Mouse (Mus musculus): ENCODE measurements around the gene Gm10271. TPM values are rescaled to one million over a fixed set of nuclear protein-coding genes. Genes with fewer than 3 reads are reported as not detected.

Gene Gm10271
- polyA plus RNA-seq (2015; fragmentation: Nextera tagmentation; extraction: Ambion mirVana), result not detected in 2 replicates

GRCm38 (mm10) chr10:116972509-116972908 lies at the start of gene Gm10271:
Gene Gm10271 (minus strand): TSS chr10:116972609.
- H3K4me1 ChIP-seq, result peaks cover 7% of the 10 kb centered on the region
- no peak within 1 kb of the TSS for H3K4me2 ChIP-seq
- H3K36me3 ChIP-seq, result no peaks in the 10 kb centered on the region
- no peaks in the 10 kb centered on the region for H3K27me3 ChIP-seq
- no peak within 1 kb of the TSS for H3K9ac ChIP-seq
- H3K4me3 ChIP-seq (replicated peaks), result no peak within 1 kb of the TSS
- no peaks in the 10 kb centered on the region for H3K9me3 ChIP-seq (replicated peaks)
- over 99% methylated on average over 6 of the region's 6 CpGs for WGBS
- H3K27ac ChIP-seq, result no peak within 1 kb of the TSS
- ATAC-seq (replicated peaks; ENCODE audit: low FRiP score), result no peak

GRCm38 (mm10) chr10:117021020-117021754 lies 48.8 kb upstream of the Gm10271 start:
- Histone ChIP-seq H3K4me1 (peaks cover 31% of the 10 kb centered on the region), H3K4me2 (peak overlapping the region; percentile 42), H3K27me3 (peaks cover 65% of the 10 kb centered on the region), H3K9ac (no peak overlapping the region), H3K27ac (no peak overlapping the region), H3K4me3 (replicated peaks) (no peak overlapping the region), H3K36me3 (no peaks in the 10 kb centered on the region), H3K9me3 (replicated peaks) (no peaks in the 10 kb centered on the region)
- 10% methylated on average over 21 of the region's 21 CpGs for WGBS
- ATAC-seq (replicated peaks; ENCODE audit: low FRiP score), result peak; percentile 98

GRCm38 (mm10) chr10:117018281-117018840 lies 46.0 kb upstream of the Gm10271 start:
- Histone ChIP-seq H3K9me3 (replicated peaks) (no peaks in the 10 kb centered on the region), H3K4me2 (no peak overlapping the region), H3K9ac (no peak overlapping the region), H3K27me3 (peaks cover 49% of the 10 kb centered on the region), H3K4me1 (peaks cover 21% of the 10 kb centered on the region), H3K36me3 (no peaks in the 10 kb centered on the region), H3K27ac (no peak overlapping the region), H3K4me3 (replicated peaks) (no peak overlapping the region)
- no peak for ATAC-seq (replicated peaks; ENCODE audit: low FRiP score)
- WGBS, result 60% methylated on average over 7 of the region's 7 CpGs

- Histone ChIP-seq H3K27me3 (peaks cover 24% of the 10 kb centered on the region; the same call in 1 of the 2 replicates), H3K27ac (no peak overlapping the region), H3K4me2 (no peak overlapping the region), H3K9me3 (replicated peaks) (no peaks in the 10 kb centered on the region), H3K4me1 (peaks cover 13% of the 10 kb centered on the region), H3K4me3 (replicated peaks) (no peak overlapping the region), H3K36me3 (no peaks in the 10 kb centered on the region), H3K9ac (no peak overlapping the region)
- 86% methylated on average over 5 of the region's 5 CpGs for WGBS
- no peak for ATAC-seq (replicated peaks; ENCODE audit: low FRiP score)
These were observed 42.2 kb upstream of the Gm10271 start for GRCm38 (mm10) chr10:117014565-117014964.

- peaks cover 19% of the 10 kb centered on the region; the same call in 1 of the 2 replicates for H3K27me3 ChIP-seq
- peak overlapping the region; percentile 5; the same call in 1 of the 2 replicates for H3K27ac ChIP-seq
- peak; percentile 73 for ATAC-seq (replicated peaks; ENCODE audit: low FRiP score)
- H3K4me2 ChIP-seq, result 0 out of 2 replicates have a peak overlapping the region, but pooled peaks have one; percentile 2
- peaks cover 13% of the 10 kb centered on the region for H3K4me1 ChIP-seq
- no peaks in the 10 kb centered on the region for H3K36me3 ChIP-seq
- no peak overlapping the region for H3K4me3 ChIP-seq (replicated peaks)
- no peaks in the 10 kb centered on the region for H3K9me3 ChIP-seq (replicated peaks)
- H3K9ac ChIP-seq, result no peak overlapping the region
- 8% methylated on average over 12 of the region's 12 CpGs for WGBS
These were observed 41.4 kb upstream of the Gm10271 start for GRCm38 (mm10) chr10:117013689-117014390.

GRCm38 (mm10) chr10:117011047-117011446 lies 38.6 kb upstream of the Gm10271 start:
- Histone ChIP-seq H3K4me2 (no peak overlapping the region), H3K27me3 (peaks cover 9% of the 10 kb centered on the region; the same call in 1 of the 2 replicates), H3K36me3 (no peaks in the 10 kb centered on the region), H3K27ac (peak overlapping the region; percentile 34), H3K4me1 (peaks cover 17% of the 10 kb centered on the region), H3K9ac (no peak overlapping the region), H3K9me3 (replicated peaks) (no peaks in the 10 kb centered on the region), H3K4me3 (replicated peaks) (no peak overlapping the region)
- ATAC-seq (replicated peaks; ENCODE audit: low FRiP score), result peak; percentile 80
- 38% methylated on average over 8 of the region's 8 CpGs for WGBS

- peaks cover 5% of the 10 kb centered on the region; the same call in 1 of the 2 replicates for H3K27me3 ChIP-seq
- H3K4me2 ChIP-seq, result no peak overlapping the region
- no peaks in the 10 kb centered on the region for H3K36me3 ChIP-seq
- 80% methylated on average over 6 of the region's 6 CpGs for WGBS
- ATAC-seq (replicated peaks; ENCODE audit: low FRiP score), result no peak
- H3K4me1 ChIP-seq, result peaks cover 25% of the 10 kb centered on the region
- no peak overlapping the region for H3K9ac ChIP-seq
- H3K27ac ChIP-seq, result no peak overlapping the region
- no peak overlapping the region for H3K4me3 ChIP-seq (replicated peaks)
- no peaks in the 10 kb centered on the region for H3K9me3 ChIP-seq (replicated peaks)
These were observed 37.3 kb upstream of the Gm10271 start for GRCm38 (mm10) chr10:117009691-117010090.

GRCm38 (mm10) chr10:117005707-117006464 lies 33.5 kb upstream of the Gm10271 start:
- peak; percentile 64; the same call in 1 of the 2 replicates for ATAC-seq (replicated peaks; ENCODE audit: low FRiP score)
- no peaks in the 10 kb centered on the region; the same call in 1 of the 2 replicates for H3K27me3 ChIP-seq
- H3K9me3 ChIP-seq (replicated peaks), result no peaks in the 10 kb centered on the region
- WGBS, result 36% methylated on average over 12 of the region's 12 CpGs
- no peak overlapping the region for H3K9ac ChIP-seq
- H3K4me2 ChIP-seq, result no peak overlapping the region
- H3K27ac ChIP-seq, result peak overlapping the region; percentile 15; the same call in 1 of the 2 replicates
- H3K4me3 ChIP-seq (replicated peaks), result no peak overlapping the region
- peaks cover 24% of the 10 kb centered on the region for H3K4me1 ChIP-seq
- H3K36me3 ChIP-seq, result no peaks in the 10 kb centered on the region

- Histone ChIP-seq H3K4me2 (no peak overlapping the region), H3K9ac (no peak overlapping the region), H3K4me1 (peaks cover 23% of the 10 kb centered on the region), H3K4me3 (replicated peaks) (no peak overlapping the region), H3K27ac (no peak overlapping the region), H3K36me3 (no peaks in the 10 kb centered on the region), H3K9me3 (replicated peaks) (no peaks in the 10 kb centered on the region), H3K27me3 (no peaks in the 10 kb centered on the region; the same call in 1 of the 2 replicates)
- 79% methylated on average over 5 of the region's 5 CpGs for WGBS
- no peak for ATAC-seq (replicated peaks; ENCODE audit: low FRiP score)
These were observed 32.3 kb upstream of the Gm10271 start for GRCm38 (mm10) chr10:117004695-117005094.

- no peak overlapping the region for H3K9ac ChIP-seq
- H3K27ac ChIP-seq, result no peak overlapping the region
- H3K9me3 ChIP-seq (replicated peaks), result no peaks in the 10 kb centered on the region
- WGBS, result 74% methylated on average over 12 of the region's 12 CpGs
- peaks cover 19% of the 10 kb centered on the region for H3K4me1 ChIP-seq
- no peak overlapping the region for H3K4me3 ChIP-seq (replicated peaks)
- H3K4me2 ChIP-seq, result no peak overlapping the region
- no peak for ATAC-seq (replicated peaks; ENCODE audit: low FRiP score)
- H3K36me3 ChIP-seq, result no peaks in the 10 kb centered on the region
- no peaks in the 10 kb centered on the region; the same call in 1 of the 2 replicates for H3K27me3 ChIP-seq
These were observed 28.6 kb upstream of the Gm10271 start for GRCm38 (mm10) chr10:117000975-117001374.

GRCm38 (mm10) chr10:116998716-116999455 lies 26.5 kb upstream of the Gm10271 start:
- Histone ChIP-seq H3K27ac (no peak overlapping the region), H3K9me3 (replicated peaks) (no peaks in the 10 kb centered on the region), H3K4me2 (no peak overlapping the region), H3K36me3 (no peaks in the 10 kb centered on the region), H3K9ac (no peak overlapping the region), H3K4me1 (peaks cover 11% of the 10 kb centered on the region), H3K4me3 (replicated peaks) (no peak overlapping the region), H3K27me3 (no peaks in the 10 kb centered on the region)
- no peak for ATAC-seq (replicated peaks; ENCODE audit: low FRiP score)
- 78% methylated on average over 17 of the region's 17 CpGs for WGBS
